Comparison of ENCODE assay signal across 38 mouse cellular contexts in the genomic region with DNA sequence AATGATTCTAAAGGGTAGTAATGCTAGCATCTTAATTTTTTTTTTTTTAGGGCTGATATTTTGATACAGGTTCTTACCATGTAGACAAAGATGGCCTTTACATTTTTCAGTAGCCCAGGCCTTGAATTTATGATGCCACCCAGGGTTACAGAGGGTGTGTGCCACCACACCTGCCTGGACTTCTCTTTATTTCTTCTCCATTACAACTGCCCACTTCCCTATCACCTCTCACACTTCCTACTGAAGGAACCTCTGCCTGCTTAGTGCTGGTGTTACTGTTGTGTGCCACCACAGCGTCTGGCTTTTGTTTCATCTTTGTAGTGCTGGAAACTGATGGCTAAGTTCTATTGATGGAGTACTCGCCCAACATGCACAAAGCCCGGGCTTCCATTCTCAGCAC. TPM values are rescaled to one million over a fixed set of nuclear protein-coding genes. Genes with fewer than 3 reads are reported as not detected.
"Had no signal": no experiment of that assay in that cellular context is flagged by ENCODE, and none has a peak within 500 bp of the region (broad histone marks: within the 10 kb centered on the region; RNA-seq: fewer than 3 reads in every experiment).

No protein-coding gene starts in this region.

- H3K4me1 ChIP-seq: heart, embryonic 13.5 days; heart, embryonic 15.5 days; hindbrain, embryonic 13.5 days; hindbrain, embryonic 15.5 days; kidney, embryonic 15.5 days; limb, embryonic 13.5 days; limb, embryonic 15.5 days; liver, embryonic 12.5 days had no signal

- ATAC-seq: hindbrain, postnatal 0 days; intestine, embryonic 16.5 days; liver, embryonic 12.5 days had no signal

- DNase-seq: gastrocnemius, adult 2 months; gastrocnemius, postnatal 10 days; gastrocnemius, postnatal 25 days; heart, adult 11 months; heart, adult 2 months; heart, postnatal 14 days; heart, postnatal 36 days; kidney, adult 11 months; kidney, adult 2 months; kidney, adult 9 months; kidney, postnatal 14 days; kidney, postnatal 36 days; layer of hippocampus, adult 9-11 months; left cerebral cortex, postnatal 4 days had no signal

- H3K36me3 ChIP-seq: heart, embryonic 13.5 days; heart, embryonic 15.5 days; hindbrain, embryonic 13.5 days; hindbrain, embryonic 15.5 days; kidney, embryonic 15.5 days; limb, embryonic 13.5 days; limb, embryonic 15.5 days; liver, embryonic 12.5 days had no signal

- H3K4me3 ChIP-seq: gastrocnemius, adult 2 months; heart, adult 2 months; heart, embryonic 13.5 days; heart, embryonic 15.5 days; hindbrain, embryonic 13.5 days; hindbrain, embryonic 15.5 days; kidney, embryonic 15.5 days; limb, embryonic 13.5 days; limb, embryonic 15.5 days; liver, embryonic 12.5 days had no signal

- H3K9ac ChIP-seq: heart, embryonic 13.5 days; heart, embryonic 15.5 days; hindbrain, embryonic 13.5 days; hindbrain, embryonic 15.5 days; kidney, embryonic 15.5 days; limb, embryonic 13.5 days; limb, embryonic 15.5 days; liver, embryonic 12.5 days had no signal

- H3K4me2 ChIP-seq: heart, embryonic 11.5 days; heart, embryonic 13.5 days; heart, embryonic 15.5 days; hindbrain, embryonic 13.5 days; hindbrain, embryonic 15.5 days; kidney, embryonic 15.5 days; limb, embryonic 13.5 days; limb, embryonic 15.5 days; liver, embryonic 12.5 days had no signal

- H3K27ac ChIP-seq: gastrocnemius, adult 2 months; heart, adult 2 months; heart, embryonic 13.5 days; heart, embryonic 15.5 days; hindbrain, embryonic 13.5 days; hindbrain, embryonic 15.5 days; hindbrain, postnatal 0 days; kidney, embryonic 15.5 days; kidney, postnatal 0 days; limb, embryonic 13.5 days; limb, embryonic 15.5 days; liver, embryonic 12.5 days had no signal

- H3K9me3 ChIP-seq: heart, embryonic 13.5 days; heart, embryonic 15.5 days; hindbrain, embryonic 13.5 days; hindbrain, embryonic 15.5 days; kidney, embryonic 15.5 days; limb, embryonic 13.5 days; limb, embryonic 15.5 days; liver, embryonic 12.5 days had no signal

- H3K27me3 ChIP-seq: heart, embryonic 15.5 days; hindbrain, embryonic 13.5 days; hindbrain, embryonic 15.5 days; kidney, embryonic 15.5 days; limb, embryonic 13.5 days; limb, embryonic 15.5 days had no signal

RNA-seq across cellular contexts. Expression of a gene that starts 6.5 kb away (rescaled TPM):
- total RNA-seq: gastrocnemius, adult 2 months; gastrocnemius, postnatal 10 days; gastrocnemius, postnatal 25 days; heart, adult 2 months; heart, postnatal 14 days; heart, postnatal 36 days; hematopoietic stem cell, adult 5-6 weeks; hindbrain, postnatal 0 days; layer of hippocampus, adult 18-20 months; layer of hippocampus, adult 8-10 months; left cerebral cortex, postnatal 4 days had no signal
- polyA plus RNA-seq: heart, adult 2 months; heart, embryonic 11.5 days; heart, embryonic 13.5 days; heart, postnatal 0 days; hindbrain, embryonic 13.5 days; hindbrain, postnatal 0 days; intestine, embryonic 14.5 days; intestine, embryonic 16.5 days; kidney, adult 2 months; kidney, embryonic 15.5 days; kidney, postnatal 0 days; large intestine, adult 2 months had no signal

RNA-seq across cellular contexts. Expression of a gene that starts 9.5 kb away (rescaled TPM):
- total RNA-seq: gastrocnemius, adult 2 months; gastrocnemius, postnatal 10 days; gastrocnemius, postnatal 25 days; heart, adult 2 months; heart, postnatal 14 days; heart, postnatal 36 days; hematopoietic stem cell, adult 5-6 weeks; hindbrain, postnatal 0 days; layer of hippocampus, adult 18-20 months; layer of hippocampus, adult 8-10 months; layer of hippocampus, postnatal 14 days; left cerebral cortex, adult 8-10 months; left cerebral cortex, postnatal 10 days; left cerebral cortex, postnatal 25 days; left cerebral cortex, postnatal 4 days had no signal
- polyA plus RNA-seq: heart, adult 2 months; heart, embryonic 13.5 days; heart, embryonic 15.5 days; heart, postnatal 0 days; hindbrain, embryonic 11.5 days; hindbrain, embryonic 15.5 days; hindbrain, postnatal 0 days; intestine, embryonic 14.5 days; intestine, embryonic 16.5 days; kidney, adult 2 months; large intestine, adult 2 months; limb, embryonic 13.5 days; limb, embryonic 15.5 days had no signal

RNA-seq across cellular contexts. Expression of a gene that starts 18.9 kb away (rescaled TPM):
- total RNA-seq: hematopoietic stem cell, adult 5-6 weeks; liver, adult 2 months had no signal
